Mouse (Mus musculus) heart, adult 2 months (tissue): ENCODE measurements at regions not wholly inside any gene's neighbourhood (a gene's known extent, or its start where the extent isn't known, plus 50 kb on each side); places are given as distances from the start of the nearest gene placed in this dataset.

ENCODE experiments used
- DNase-seq, 2 experiments: peaks; one replicate each; pipeline ENCODE4 v3.0.0; 2021
- H3K27ac ChIP-seq: fragments of 200-600 bp; 2 replicates; pipeline ENCODE4 v1.8.1; 2022
- H3K27me3 ChIP-seq: fragments of 200-500 bp; 2 replicates; pipeline ENCODE4 v1.6.1; 2012; ENCODE audit warnings: mild to moderate bottlenecking, low read length, inconsistent platforms, mixed read lengths; ENCODE audit not compliant: control insufficient read depth, insufficient read depth
- H3K36me3 ChIP-seq: fragments of 200-500 bp; 2 replicates; pipeline ENCODE4 v1.6.1; 2012; ENCODE audit warnings: low read length, inconsistent platforms; ENCODE audit not compliant: control insufficient read depth, insufficient read depth
- H3K4me1 ChIP-seq: fragments of 200-500 bp; 2 replicates; pipeline ENCODE4 v1.6.1; 2011; ENCODE audit warnings: low read length; ENCODE audit not compliant: control insufficient read depth, insufficient read depth
- H3K4me3 ChIP-seq: fragments of 200-600 bp; 2 replicates; pipeline ENCODE4 v1.8.1; 2022
- H3K79me2 ChIP-seq: fragments of 200-500 bp; replicated peaks from 2 replicates; pipeline ENCODE4 v1.6.1; 2012; ENCODE audit warnings: mild to moderate bottlenecking, inconsistent platforms, low read length, moderate library complexity, mixed read lengths; ENCODE audit not compliant: control insufficient read depth, insufficient read depth
- H3K9ac ChIP-seq: fragments of 200-500 bp; 2 replicates; pipeline ENCODE4 v1.6.1; 2012; ENCODE audit warnings: low read depth, mild to moderate bottlenecking, control low read depth, inconsistent platforms, low read length, mixed read lengths
- CTCF ChIP-seq: fragments of 200-600 bp; IDR thresholded peaks from 2 replicates; pipeline ENCODE4 v1.8.1; 2022; ENCODE audit warnings: antibody characterized with exemption, mild to moderate bottlenecking, moderate library complexity
- EP300 ChIP-seq: fragments of 200-500 bp; IDR thresholded peaks from 2 replicates; pipeline ENCODE4 v1.6.1; 2011; ENCODE audit warnings: low read depth, low read length, control low read depth; ENCODE audit not compliant: insufficient read depth
- POLR2A ChIP-seq: fragments of 200-500 bp; IDR thresholded peaks from 2 replicates; pipeline ENCODE4 v1.6.1; 2011; ENCODE audit warnings: mild to moderate bottlenecking, low read depth, low read length, control low read depth; ENCODE audit not compliant: insufficient read depth
- WGBS: fragments of 180-500 bp; shearing (Covaris S2); methylation state at CpG from one replicate; pipeline ENCODE4 v1.1.7; 2018; 5-methylcytosine and 5-hydroxymethylcytosine counted together
- intact Hi-C: fragments of 180-260 bp; cut with DNase I; formaldehyde crosslinking; loops from one replicate; pipeline ENCODE4 v1.15.1; 2025

GRCm38 (mm10) chrX:11755046-11755445 is 405.1 kb downstream of the Bcor start:
- intact Hi-C loops, result no loop called here
- TF ChIP-seq POLR2A, result no peak
- no peak for TF ChIP-seq EP300
- TF ChIP-seq CTCF, result no peak
- 90% methylated on average over 2 of the region's 2 CpGs for WGBS

DNA sequence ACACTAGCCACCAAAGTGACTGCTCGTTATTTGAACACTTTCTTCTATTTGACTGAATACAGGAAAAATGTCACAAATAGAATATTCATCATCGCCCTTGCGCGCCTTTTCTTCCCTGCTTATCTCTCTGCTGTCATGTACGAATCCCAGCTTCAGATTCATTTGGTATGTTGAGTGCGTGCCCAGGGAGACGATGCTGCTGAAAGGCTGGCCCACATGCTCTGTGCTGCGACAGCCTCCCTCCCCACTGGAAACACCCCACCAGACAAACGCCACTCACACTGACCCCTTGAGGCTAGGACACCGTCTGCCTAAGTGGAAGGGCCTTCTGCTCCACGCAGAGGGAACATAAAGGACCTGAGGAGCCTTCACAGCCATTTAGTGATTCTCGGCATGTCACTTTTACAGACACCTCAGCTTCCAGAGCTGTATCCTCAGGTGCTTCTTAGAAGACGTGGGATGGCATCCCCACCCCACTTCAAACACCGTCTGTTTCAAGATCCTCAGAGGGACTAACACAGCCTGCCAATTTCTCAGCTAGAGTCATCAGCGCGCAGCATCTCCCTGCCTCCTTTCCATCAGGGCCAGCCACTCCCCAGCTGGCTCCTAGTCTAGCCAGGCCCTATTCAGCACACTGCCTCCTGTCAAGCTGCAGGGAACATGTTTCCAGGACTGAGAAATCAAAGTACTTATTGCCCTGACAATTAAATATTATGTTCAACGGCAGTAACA is 396.6 kb downstream of the Bcor start:
- no peak overlapping the region for H3K27ac ChIP-seq
- TF ChIP-seq CTCF, result no peak
- H3K9ac ChIP-seq, result no peak overlapping the region
- H3K27me3 ChIP-seq, result no peaks in the 10 kb centered on the region
- DNase-seq, result peak in 1 of 2 experiments; percentile 4
- no peak overlapping the region for H3K4me3 ChIP-seq
- H3K79me2 ChIP-seq, result no peaks in the 10 kb centered on the region
- intact Hi-C loops, result no loop called here
- H3K4me1 ChIP-seq, result no peaks in the 10 kb centered on the region; the same call in 1 of the 2 replicates
- H3K36me3 ChIP-seq, result no peaks in the 10 kb centered on the region
- 62% methylated on average over 17 of the region's 17 CpGs for WGBS

More at GRCm38 (mm10) chrX:11755046-11755445, 405.1 kb downstream of the Bcor start:
- Histone ChIP-seq H3K27me3 (no peaks in the 10 kb centered on the region), H3K79me2 (no peaks in the 10 kb centered on the region), H3K9ac (no peak overlapping the region), H3K36me3 (no peaks in the 10 kb centered on the region), H3K27ac (no peak overlapping the region), H3K4me1 (peaks cover 2% of the 10 kb centered on the region; the same call in 1 of the 2 replicates), H3K4me3 (no peak overlapping the region)
- DNase-seq, result no peak

- H3K9ac ChIP-seq, result no peak overlapping the region
- DNase-seq, result no peak
- H3K4me1 ChIP-seq, result no peaks in the 10 kb centered on the region
- H3K36me3 ChIP-seq, result no peaks in the 10 kb centered on the region
- no peak overlapping the region for H3K4me3 ChIP-seq
- H3K27me3 ChIP-seq, result no peaks in the 10 kb centered on the region
- 67% methylated on average over 6 of the region's 6 CpGs for WGBS
- TF ChIP-seq POLR2A (no peak), CTCF (no peak), EP300 (no peak)
- H3K79me2 ChIP-seq, result no peaks in the 10 kb centered on the region
- intact Hi-C loops, result no loop called here
- H3K27ac ChIP-seq, result no peak overlapping the region
These were observed 383.8 kb downstream of the Bcor start for GRCm38 (mm10) chrX:11776236-11776899.

DNA sequence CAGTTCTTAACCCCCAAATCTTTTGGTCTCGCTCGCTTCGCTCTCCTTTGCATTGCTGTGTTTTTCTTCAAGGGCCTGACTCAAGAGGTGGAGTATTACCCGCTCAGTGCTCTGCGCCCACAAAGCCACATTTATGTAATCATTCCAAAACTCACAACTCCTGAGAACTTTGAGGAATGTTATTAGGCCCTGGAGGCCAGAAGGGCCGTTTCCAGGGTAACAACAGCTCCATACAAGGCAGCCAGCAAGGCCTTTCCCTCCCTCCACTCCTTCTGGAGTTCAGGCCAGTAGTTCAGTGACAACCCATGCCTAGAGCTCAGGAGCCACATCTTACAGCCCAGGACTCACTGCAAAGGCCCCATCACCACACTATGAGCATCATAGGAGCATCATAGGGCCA is 365.1 kb downstream of the Bcor start:
- Histone ChIP-seq H3K36me3 (no peaks in the 10 kb centered on the region), H3K79me2 (no peaks in the 10 kb centered on the region), H3K4me1 (peaks cover 2% of the 10 kb centered on the region), H3K9ac (no peak overlapping the region), H3K4me3 (no peak overlapping the region), H3K27me3 (no peaks in the 10 kb centered on the region), H3K27ac (no peak overlapping the region)
- TF ChIP-seq POLR2A (no peak), EP300 (no peak), CTCF (no peak)
- intact Hi-C loops, result no loop called here
- no peak for DNase-seq
- WGBS, result 76% methylated on average over 6 of the region's 6 CpGs

DNA sequence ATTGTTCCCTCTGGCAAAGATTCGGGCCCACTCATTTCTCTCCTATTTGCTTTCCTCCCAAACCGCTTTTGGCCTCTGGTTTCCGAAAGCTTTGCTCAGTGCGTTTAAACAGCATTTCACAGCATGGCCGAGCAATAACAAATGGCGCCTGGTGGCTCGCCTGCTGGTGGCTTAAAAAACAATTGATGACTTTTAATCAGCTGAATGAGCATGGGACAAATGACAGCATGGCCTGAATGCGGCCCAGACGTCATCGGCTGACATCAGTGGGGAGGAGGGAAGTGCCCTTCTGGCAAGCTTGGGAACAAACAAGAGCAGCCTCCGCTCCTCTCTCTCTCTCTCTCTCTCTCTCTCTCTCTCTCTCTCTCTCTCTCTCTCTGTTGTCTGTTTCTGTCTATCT is 362.3 kb downstream of the Bcor start:
- intact Hi-C loops, result no loop called here
- Histone ChIP-seq H3K4me3 (no peak overlapping the region), H3K27me3 (no peaks in the 10 kb centered on the region), H3K27ac (no peak overlapping the region), H3K79me2 (no peaks in the 10 kb centered on the region), H3K9ac (no peak overlapping the region; the same call in 1 of the 2 replicates), H3K4me1 (peaks cover 2% of the 10 kb centered on the region), H3K36me3 (no peaks in the 10 kb centered on the region)
- WGBS, result 35% methylated on average over 10 of the region's 11 CpGs
- peak; percentile 45 to 58 for DNase-seq
- TF ChIP-seq CTCF (peak; percentile 25), POLR2A (no peak), EP300 (0 out of 2 replicates have a peak, but pooled peaks have one; percentile 14)

DNA sequence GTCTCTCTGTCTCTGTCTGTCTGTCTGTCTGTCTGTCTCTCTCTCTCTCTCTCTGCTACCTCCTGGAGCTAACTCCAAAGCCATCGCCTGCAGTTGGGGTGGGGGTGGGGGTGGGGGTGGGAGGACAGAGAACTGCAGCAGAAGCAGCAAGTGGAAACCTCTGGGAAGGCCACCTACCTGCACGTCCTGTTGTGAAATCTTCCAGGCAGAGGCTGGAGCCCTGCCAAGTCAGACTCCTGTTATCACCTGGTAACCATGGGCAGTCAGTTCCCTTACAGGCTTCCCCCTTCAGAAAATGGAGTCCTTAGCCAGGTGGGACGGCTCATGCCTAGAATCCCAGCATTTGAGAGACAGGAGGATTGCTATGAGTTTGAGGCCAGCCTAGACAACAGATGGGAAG is 361.8 kb downstream of the Bcor start:
- 24% methylated on average over 3 of the region's 3 CpGs for WGBS
- no peak overlapping the region for H3K9ac ChIP-seq
- H3K4me1 ChIP-seq, result peaks cover 2% of the 10 kb centered on the region
- DNase-seq, result no peak
- TF ChIP-seq EP300, result no peak
- TF ChIP-seq CTCF, result no peak
- TF ChIP-seq POLR2A, result no peak
- H3K27ac ChIP-seq, result no peak overlapping the region
- no peaks in the 10 kb centered on the region for H3K36me3 ChIP-seq
- intact Hi-C loops, result no loop called here
- no peak overlapping the region for H3K4me3 ChIP-seq
- H3K27me3 ChIP-seq, result no peaks in the 10 kb centered on the region
- no peaks in the 10 kb centered on the region for H3K79me2 ChIP-seq
